ENCODE assay signal across 11 mouse cellular contexts in the genomic region with DNA sequence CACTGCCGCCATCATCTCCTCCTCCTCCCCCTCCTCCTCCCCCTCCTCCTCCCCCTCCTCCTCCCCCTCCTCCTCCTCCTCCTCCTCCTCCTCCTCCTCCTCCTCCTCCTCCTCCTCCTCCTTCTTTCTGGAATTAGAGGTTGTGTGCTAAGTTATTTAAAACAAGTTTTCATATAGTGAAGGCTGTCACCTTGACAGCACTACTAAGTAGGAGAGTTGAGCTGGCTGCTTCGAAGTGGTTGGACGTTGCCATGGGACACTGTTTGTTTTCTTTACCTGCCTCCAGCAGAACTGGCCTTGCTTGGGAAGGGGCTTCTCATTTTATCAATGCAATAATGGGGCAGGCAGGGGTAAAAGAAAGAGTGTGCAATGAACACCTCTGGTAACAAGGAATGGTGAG. TPM values are rescaled to one million over a fixed set of nuclear protein-coding genes. Genes with fewer than 3 reads are reported as not detected.
DNase-seq lines count a peak whose midpoint lies in the region; ATAC-seq lines count a peak whose summit lies in the region.
"Had no signal": no experiment of that assay in that cellular context is flagged by ENCODE, and none has a peak within 500 bp of the region (broad histone marks: within the 10 kb centered on the region; RNA-seq: fewer than 3 reads in every experiment).

A gene (minus strand): TSS at position 101 of the 400 bp plus-strand sequence.

- H3K9ac ChIP-seq in heart, embryonic 16.5 days (ENCODE audit: low read length), result peak within 1 kb of the TSS; percentile 82
- H3K9ac ChIP-seq in hindbrain, embryonic 13.5 days, result peak within 1 kb of the TSS; percentile 77
- H3K9ac ChIP-seq in midbrain, embryonic 13.5 days (replicated peaks), result peak within 1 kb of the TSS; percentile 70

- H3K9me3 ChIP-seq in heart, embryonic 16.5 days (replicated peaks; ENCODE audit: control insufficient read depth, low read length), result no peaks in the 10 kb centered on the region
- no peaks in the 10 kb centered on the region for H3K9me3 ChIP-seq in hindbrain, embryonic 13.5 days
- no peaks in the 10 kb centered on the region for H3K9me3 ChIP-seq in midbrain, embryonic 13.5 days

- H3K36me3 ChIP-seq in heart, embryonic 16.5 days (ENCODE audit: control insufficient read depth, insufficient read depth), result no peaks in the 10 kb centered on the region
- no peaks in the 10 kb centered on the region for H3K36me3 ChIP-seq in hindbrain, embryonic 13.5 days
- H3K36me3 ChIP-seq in midbrain, embryonic 13.5 days, result no peaks in the 10 kb centered on the region
- H3K36me3 ChIP-seq: G1E had no signal

- WGBS in heart, embryonic 16.5 days, result 21% methylated on average over 3 of the region's 3 CpGs
- 55% methylated on average over 3 of the region's 3 CpGs for WGBS in hindbrain, embryonic 13.5 days
- 58% methylated on average over 3 of the region's 3 CpGs for WGBS in midbrain, embryonic 13.5 days

- no peaks in the 10 kb centered on the region for H3K27me3 ChIP-seq in heart, embryonic 16.5 days (ENCODE audit: control insufficient read depth, insufficient read depth, low read length)
- peaks cover 27% of the 10 kb centered on the region for H3K27me3 ChIP-seq in hindbrain, embryonic 13.5 days
- peaks cover 27% of the 10 kb centered on the region for H3K27me3 ChIP-seq in midbrain, embryonic 13.5 days

- peaks cover 17% of the 10 kb centered on the region for H3K4me1 ChIP-seq in heart, embryonic 16.5 days (ENCODE audit: control insufficient read depth, insufficient read depth, low read length)
- H3K4me1 ChIP-seq in brown adipose tissue, adult 24 weeks (ENCODE audit: control insufficient read depth, insufficient read depth, insufficient read length, low read length), result no peaks in the 10 kb centered on the region
- H3K4me1 ChIP-seq in hindbrain, embryonic 13.5 days (replicated peaks), result peaks cover 4% of the 10 kb centered on the region
- H3K4me1 ChIP-seq in midbrain, embryonic 13.5 days (replicated peaks), result peaks cover 4% of the 10 kb centered on the region; the same call in 1 of the 2 replicates

- peak within 1 kb of the TSS; percentile 83 for H3K4me2 ChIP-seq in heart, embryonic 16.5 days (ENCODE audit: low read depth, low read length)
- H3K4me2 ChIP-seq in hindbrain, embryonic 13.5 days, result peak within 1 kb of the TSS; percentile 78
- H3K4me2 ChIP-seq in midbrain, embryonic 13.5 days (replicated peaks), result peak within 1 kb of the TSS; percentile 87

- H3K4me3 ChIP-seq in heart, embryonic 16.5 days (ENCODE audit: low read length), result peak within 1 kb of the TSS; percentile 72
- H3K4me3 ChIP-seq in brown adipose tissue, adult 24 weeks (ENCODE audit: insufficient read depth, low read depth, low read length), result peak within 1 kb of the TSS; percentile 45
- peak within 1 kb of the TSS; percentile 55 for H3K4me3 ChIP-seq in hindbrain, embryonic 13.5 days
- peak within 1 kb of the TSS; percentile 58 for H3K4me3 ChIP-seq in midbrain, embryonic 13.5 days (replicated peaks)

- peak within 1 kb of the TSS; percentile 79 for H3K27ac ChIP-seq in heart, embryonic 16.5 days (ENCODE audit: low read length)
- H3K27ac ChIP-seq in brown adipose tissue, adult 24 weeks (replicated peaks; ENCODE audit: low read depth, low read length), result no peak within 1 kb of the TSS
- no peak within 1 kb of the TSS for H3K27ac ChIP-seq in hindbrain, embryonic 13.5 days
- no peak within 1 kb of the TSS for H3K27ac ChIP-seq in midbrain, embryonic 13.5 days
- H3K27ac ChIP-seq: macrophage had no signal

- no peak for ATAC-seq in heart, embryonic 16.5 days (replicated peaks; ENCODE audit: extremely low read depth, insufficient read depth, low FRiP score)
- no peak for ATAC-seq in hindbrain, embryonic 13.5 days (ENCODE audit: low FRiP score)
- ATAC-seq in midbrain, embryonic 13.5 days, result no peak

- no peak for DNase-seq in heart, postnatal 36 days
- DNase-seq in gastrocnemius, adult 8-10 months (ENCODE audit: low spot score in 2 of 2), result no peak
- no peak for DNase-seq in layer of hippocampus, postnatal 14 days (ENCODE audit: low spot score in 2 of 2)
- no peak for DNase-seq in gastrocnemius, postnatal 4 days (ENCODE audit: low spot score in 2 of 2)
- DNase-seq: cerebellum, postnatal 14 days had no signal

- intact Hi-C loops in heart, postnatal 36 days (cut with DNase I), result no loop called here

RNA-seq across cellular contexts. Expression of the gene that starts here (rescaled TPM):
- not detected in 2 replicates for polyA plus RNA-seq in heart, embryonic 16.5 days (2015; fragmentation: Nextera tagmentation; extraction: Ambion mirVana)
- not detected for total RNA-seq in heart, postnatal 36 days (2021)
- not detected in 2 replicates for polyA plus RNA-seq in brown adipose tissue, adult 24 weeks (2012; ENCODE audit: insufficient read depth, insufficient read length, missing spikeins)
- not detected in 2 replicates for polyA plus RNA-seq in hindbrain, embryonic 13.5 days (2015; fragmentation: Nextera tagmentation; extraction: Ambion mirVana)
- polyA plus RNA-seq in midbrain, embryonic 13.5 days (2015; fragmentation: Nextera tagmentation; extraction: Ambion mirVana), result not detected in 2 replicates
- not detected for total RNA-seq in gastrocnemius, adult 8-10 months (2022)
- not detected for total RNA-seq in layer of hippocampus, postnatal 14 days (2021)
- not detected for total RNA-seq in gastrocnemius, postnatal 4 days (2021)
- total RNA-seq: G1E had no signal
- polyA plus RNA-seq: G1E, macrophage had no signal
